Mouse (Mus musculus) embryonic fibroblast, embryonic 13.5 days (primary cell): ENCODE measurements around the gene Sirt7. TPM values are rescaled to one million over a fixed set of nuclear protein-coding genes. Genes with fewer than 3 reads are reported as not detected.

Experiments used
- H3K27ac ChIP-seq: 2 replicates; pipeline ENCODE4 v1.5.1; 2012; ENCODE audit warnings: low read length, control low read depth, inconsistent platforms; ENCODE audit not compliant: insufficient read depth
- H3K4me1 ChIP-seq: 2 replicates; pipeline ENCODE4 v1.6.1; 2011; ENCODE audit warnings: low read length; ENCODE audit not compliant: control insufficient read depth, insufficient read depth
- H3K4me3 ChIP-seq: 2 replicates; pipeline ENCODE4 v1.5.1; 2011; ENCODE audit warnings: mild to moderate bottlenecking, control low read depth, low read length; ENCODE audit not compliant: insufficient read depth
- CTCF ChIP-seq: IDR thresholded peaks from 2 replicates; pipeline ENCODE4 v1.5.1; 2011; ENCODE audit warnings: mild to moderate bottlenecking, control low read depth, low read length, moderate library complexity, borderline replicate concordance; ENCODE audit not compliant: insufficient read depth
- POLR2A ChIP-seq: IDR thresholded peaks from 2 replicates; pipeline ENCODE4 v1.6.1; 2011; ENCODE audit warnings: low read depth, mild to moderate bottlenecking, control low read depth, low read length, moderate library complexity
- polyA plus RNA-seq: library from polyadenylated mRNA; stranded (reverse); fragments of >200 nt; gene quantifications from 2 replicates; pipeline ENCODE4 v1.2.4, GENCODE M21; 2011; ENCODE audit warnings: low read depth; ENCODE audit not compliant: missing spikeins, insufficient read length

The Sirt7 gene
- polyA plus RNA-seq, 1 experiment: 15.9 TPM

DNA sequence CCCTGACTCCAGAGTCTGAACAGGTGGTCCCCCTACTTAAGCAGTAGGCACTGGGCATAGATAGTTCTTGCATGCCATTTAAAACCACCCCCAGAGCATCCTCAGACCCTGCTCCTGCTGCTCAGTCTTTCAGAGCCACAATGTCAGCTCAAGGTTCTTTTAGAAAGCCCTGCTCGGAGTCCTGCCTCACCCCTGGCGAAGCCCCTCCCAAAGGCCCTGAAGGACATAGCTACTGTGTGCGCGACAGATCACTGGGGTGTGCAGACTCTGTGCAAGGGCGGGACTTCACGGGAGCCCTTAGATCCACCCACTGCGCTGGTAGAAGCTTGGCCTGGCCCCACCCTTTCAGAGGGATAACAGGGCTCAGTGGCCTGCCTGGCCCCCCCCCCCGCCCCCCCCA lies 15.8 kb downstream of the Sirt7 start:
- Histone ChIP-seq H3K4me3 (no peak overlapping the region), H3K27ac (no peak overlapping the region), H3K4me1 (0 out of 2 replicates have a peak, but pooled peaks cover 13% of the 10 kb centered on the region)
- TF ChIP-seq CTCF (no peak), POLR2A (no peak)

DNA sequence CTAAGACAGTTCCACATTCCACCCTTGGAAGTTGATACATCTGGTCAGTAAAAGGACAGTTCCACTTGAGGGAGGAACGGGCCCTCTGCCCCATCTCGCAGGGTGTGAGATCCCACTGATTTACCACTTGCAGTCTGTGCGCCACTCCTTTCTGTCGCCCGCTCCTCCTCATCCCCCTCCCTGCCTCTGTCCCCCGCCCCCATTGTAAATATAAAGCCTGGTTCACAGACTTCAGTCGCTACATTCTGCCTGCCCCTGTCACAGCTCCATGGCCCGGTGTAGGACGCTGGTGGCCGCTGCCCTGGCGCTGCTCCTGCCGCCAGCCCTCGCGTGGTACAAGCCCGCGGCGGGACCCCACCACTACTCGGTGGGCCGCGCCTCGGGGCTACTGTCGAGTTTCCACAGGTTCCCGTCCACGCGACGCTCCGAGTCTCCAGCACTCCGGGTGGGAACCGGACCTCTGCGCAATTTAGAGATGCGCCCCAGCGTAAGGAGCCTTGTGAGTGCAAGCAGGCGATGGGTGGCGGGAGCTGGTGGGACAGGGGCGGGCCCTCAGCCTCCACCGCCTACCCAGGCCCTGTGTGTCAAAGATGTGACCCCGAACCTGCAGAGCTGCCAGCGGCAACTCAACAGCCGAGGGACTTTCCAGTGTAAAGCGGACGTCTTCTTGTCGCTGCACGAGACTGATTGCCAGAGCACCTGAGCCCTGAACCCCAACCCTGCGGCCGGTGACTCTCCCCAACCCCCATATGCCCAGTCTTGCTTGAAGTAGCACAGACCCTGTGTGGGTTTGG lies 16.6 kb downstream of the Sirt7 start, which contains the start of gene Npb:
Npb (plus strand) TSS at position 237 of the 794 bp plus-strand sequence.
- Histone ChIP-seq H3K4me3 (no peak within 1 kb of the TSS), H3K4me1 (0 out of 2 replicates have a peak, but pooled peaks cover 13% of the 10 kb centered on the region), H3K27ac (no peak within 1 kb of the TSS)
- TF ChIP-seq POLR2A: no peak
- no peak for TF ChIP-seq CTCF

GRCm38 (mm10) chr11:120606764-120607163 lies 18.3 kb downstream of the Sirt7 start:
- Histone ChIP-seq H3K4me3 (no peak overlapping the region), H3K27ac (no peak overlapping the region), H3K4me1 (0 out of 2 replicates have a peak, but pooled peaks cover 13% of the 10 kb centered on the region)
- TF ChIP-seq POLR2A (no peak), CTCF (no peak)

DNA sequence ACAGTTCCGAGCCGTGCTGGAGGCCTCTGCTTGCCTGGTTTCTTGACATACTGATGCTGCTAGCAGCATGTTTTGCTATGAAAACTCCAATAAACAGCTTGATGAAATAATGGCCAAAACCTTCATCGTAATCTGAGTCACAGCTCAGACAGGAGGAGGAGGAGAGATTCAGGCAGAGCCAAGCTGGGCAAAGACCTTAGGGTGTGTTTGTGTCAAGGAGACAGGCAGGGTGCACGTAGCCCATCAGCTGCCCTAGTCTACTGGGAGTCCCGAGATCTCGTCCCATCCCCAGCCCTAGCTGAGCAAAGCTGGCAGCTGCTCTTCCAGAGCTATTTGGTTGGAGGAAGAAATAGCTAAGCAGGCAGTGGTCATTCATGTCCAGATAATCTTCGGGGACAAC lies 19.4 kb downstream of the Sirt7 start:
- Histone ChIP-seq H3K4me1 (0 out of 2 replicates have a peak, but pooled peaks cover 13% of the 10 kb centered on the region), H3K4me3 (no peak overlapping the region), H3K27ac (no peak overlapping the region)
- TF ChIP-seq CTCF: no peak
- TF ChIP-seq POLR2A: no peak

DNA sequence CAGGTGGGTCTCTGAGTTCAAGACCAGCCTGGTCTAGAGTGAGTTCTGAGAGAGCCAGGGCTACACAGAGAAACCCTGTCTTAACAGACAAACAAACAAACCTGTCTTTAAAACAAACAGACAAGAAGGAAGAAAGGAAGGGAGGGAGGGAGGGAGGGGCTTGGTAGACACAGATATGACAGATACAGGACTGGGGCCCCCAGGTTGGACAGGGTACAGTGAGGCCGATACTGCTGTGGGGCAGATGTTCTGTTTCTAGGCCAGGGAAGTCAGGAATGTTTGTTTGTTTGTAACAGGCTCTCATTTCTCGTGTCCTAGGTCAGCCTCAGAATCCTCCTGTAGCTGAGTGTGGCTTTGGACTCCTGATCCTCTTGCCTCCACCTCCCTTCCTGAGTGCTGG lies 21.5 kb downstream of the Sirt7 start:
- Histone ChIP-seq H3K4me1 (peaks cover 6% of the 10 kb centered on the region; the same call in 1 of the 2 replicates), H3K4me3 (no peak overlapping the region), H3K27ac (no peak overlapping the region)
- TF ChIP-seq POLR2A: no peak
- TF ChIP-seq CTCF: no peak

DNA sequence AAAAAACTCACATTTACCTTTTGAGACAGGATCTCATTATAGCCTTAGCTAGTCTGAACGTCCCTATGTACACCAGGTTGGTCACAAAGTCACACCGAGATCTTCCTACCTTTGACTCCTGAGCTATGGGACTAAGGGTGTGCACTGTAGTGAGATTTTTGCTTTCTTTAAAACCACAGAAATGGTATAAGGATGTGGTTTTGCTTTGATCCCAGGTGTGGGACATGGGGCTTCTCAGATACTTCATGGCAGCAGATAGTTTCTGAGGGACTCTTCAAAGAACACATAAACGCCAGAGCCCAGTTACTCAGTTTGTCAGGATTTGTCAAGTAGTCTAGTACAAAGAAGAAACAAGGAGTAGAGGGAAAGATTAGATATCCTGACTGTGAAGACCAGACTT lies 24.3 kb downstream of the Sirt7 start:
- TF ChIP-seq CTCF (no peak), POLR2A (no peak)
- Histone ChIP-seq H3K4me3 (no peak overlapping the region), H3K27ac (no peak overlapping the region), H3K4me1 (peaks cover 5% of the 10 kb centered on the region)

DNA sequence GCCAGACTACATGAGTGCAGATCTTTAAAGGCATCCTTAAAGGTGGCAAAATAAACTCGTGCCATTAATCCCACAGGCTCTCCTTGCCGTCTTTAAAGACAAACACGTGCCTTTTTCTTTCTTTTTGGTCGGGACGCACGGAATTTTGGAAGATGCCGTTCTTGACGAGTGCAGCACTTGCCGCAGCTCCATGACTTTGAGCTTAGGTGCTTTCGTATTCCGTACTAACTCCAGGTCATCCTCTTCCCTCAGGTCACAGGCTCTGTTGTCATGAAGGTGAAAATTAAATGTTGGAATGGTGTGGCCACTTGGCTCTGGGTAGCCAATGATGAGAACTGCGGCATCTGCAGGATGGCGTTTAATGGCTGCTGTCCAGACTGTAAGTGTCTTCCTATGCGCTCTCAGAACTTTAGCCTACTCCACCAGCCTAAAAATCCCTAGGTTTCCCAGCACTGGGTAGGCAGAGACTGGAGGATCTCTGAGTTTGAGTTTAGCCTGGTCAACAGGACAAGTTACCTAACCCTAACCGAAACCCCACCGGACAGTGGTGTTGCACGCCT lies 26.0 kb downstream of the Sirt7 start:
- TF ChIP-seq CTCF (no peak), POLR2A (0 out of 2 replicates have a peak, but pooled peaks have one; percentile 37)
- H3K4me3 ChIP-seq: peak overlapping the region; percentile 60
- peaks cover 7% of the 10 kb centered on the region for H3K4me1 ChIP-seq
- peak overlapping the region; percentile 63; the same call in 1 of the 2 replicates for H3K27ac ChIP-seq

DNA sequence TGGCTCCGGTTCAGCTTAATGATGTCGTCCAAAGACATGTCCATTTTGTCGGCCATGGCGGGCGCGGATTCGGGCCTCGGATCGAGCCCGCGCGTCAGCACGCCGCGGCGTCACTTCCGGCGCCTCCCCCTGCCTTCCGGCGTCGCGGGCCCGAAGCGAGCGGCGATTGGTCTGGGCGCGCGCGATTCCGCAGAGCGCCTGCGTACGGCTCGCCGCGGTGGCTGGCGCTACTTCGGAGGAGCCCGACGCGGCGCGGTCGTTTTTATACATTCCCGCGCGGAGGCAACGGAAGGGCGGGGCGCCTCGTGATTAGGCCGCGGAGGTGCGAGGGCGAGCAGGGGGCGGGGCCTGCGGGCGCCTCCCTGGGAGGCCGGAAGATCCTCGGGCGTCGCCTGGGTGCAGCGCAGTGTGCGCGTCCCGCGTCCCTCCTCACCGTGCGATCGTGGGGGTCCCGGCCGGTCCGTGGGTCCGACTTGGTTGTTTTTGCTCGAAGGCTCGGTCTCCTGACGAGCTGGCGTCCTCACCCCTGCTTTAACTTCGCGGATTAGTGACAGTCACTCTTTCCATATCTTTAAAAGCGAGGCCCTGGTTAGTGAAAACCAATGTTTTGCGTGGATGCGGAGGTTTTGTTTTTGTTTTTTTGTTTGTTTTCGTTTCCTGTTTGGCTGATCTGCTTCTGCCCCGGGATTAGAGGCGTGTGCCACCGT lies 26.6 kb downstream of the Sirt7 start, which contains the start of the genes Alyref and Anapc11:
Alyref (minus strand) TSS at position 83 of the 707 bp plus-strand sequence.
Anapc11 (plus strand) TSS at position 139 of the 707 bp plus-strand sequence.
- peak within 1 kb of the TSS; percentile 95 for H3K4me3 ChIP-seq
- peak within 1 kb of the TSS; percentile 63 for H3K27ac ChIP-seq
- TF ChIP-seq CTCF: no peak
- peak; percentile 90 for TF ChIP-seq POLR2A
- H3K4me1 ChIP-seq: peaks cover 7% of the 10 kb centered on the region
